Mouse (Mus musculus): ENCODE data around the gene Olfr711.

- no peak for TF ChIP-seq CTCF (IDR thresholded peaks at IDR 0.05)
- no peak for TF ChIP-seq POLR2A (IDR thresholded peaks at IDR 0.05; ENCODE audit: insufficient read depth, low read depth, low read length)
These were observed 11.4 kb downstream of the Olfr711 start, which contains the start of gene Olfr6 for GRCm38 (mm10) chr7:106963837-106964236.
